Mouse (Mus musculus): Measurements from ENCODE around the gene Ggnbp2. TPM values are rescaled to one million over a fixed set of nuclear protein-coding genes. Genes with fewer than 3 reads are reported as not detected.
A peak's percentile ranks its signal among the peaks of the same experiment; 100 is the strongest.

The Ggnbp2 gene
- polyA plus RNA-seq, 1 experiment from 2014 or later, result 66.1 TPM

DNA sequence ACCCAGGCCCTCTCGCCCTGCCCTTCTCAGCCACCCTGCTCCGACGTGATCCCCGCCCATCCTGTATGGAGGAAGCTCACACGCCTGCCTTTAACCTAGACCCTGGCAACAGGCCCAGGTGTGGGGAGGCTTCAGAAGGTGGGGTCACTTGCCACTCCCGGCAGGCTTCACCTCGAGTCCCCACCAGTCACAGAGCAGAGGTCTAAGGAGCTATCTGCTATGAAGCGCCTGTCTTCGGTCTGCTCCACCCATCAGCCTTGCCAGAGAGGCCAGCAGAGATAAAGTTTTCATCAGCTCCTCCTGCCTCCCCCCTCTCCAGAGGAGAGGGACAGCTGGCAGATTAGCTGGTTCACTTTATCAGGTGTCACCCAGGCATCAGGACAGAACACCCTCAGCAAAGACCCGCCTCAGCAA lies 47.1 kb downstream of the Ggnbp2 start:
- 42% methylated on average over 10 of the region's 10 CpGs for WGBS
- Histone ChIP-seq H3K4me3 (ENCODE audit: low read depth, low read length) (no peak overlapping the region), H3K27me3 (replicated peaks; ENCODE audit: control insufficient read depth, insufficient read depth, low read length) (no peaks in the 10 kb centered on the region), H3K4me2 (ENCODE audit: low read length) (no peak overlapping the region), H3K9ac (ENCODE audit: low read length) (no peak overlapping the region), H3K27ac (ENCODE audit: low read depth) (no peak overlapping the region), H3K9me3 (ENCODE audit: control insufficient read depth, low read length) (no peaks in the 10 kb centered on the region), H3K4me1 (replicated peaks; ENCODE audit: control insufficient read depth, insufficient read depth, low read length) (peaks cover 4% of the 10 kb centered on the region), H3K36me3 (ENCODE audit: control insufficient read depth, insufficient read depth, low read length) (peaks cover 12% of the 10 kb centered on the region; the same call in 1 of the 2 replicates)
- DNase-seq (ENCODE audit: low spot score) (no peak), ATAC-seq (replicated peaks; ENCODE audit: low FRiP score, low TSS enrichment, low read depth) (0 out of 2 replicates have a peak, but pooled peaks have one; percentile 2)

DNA sequence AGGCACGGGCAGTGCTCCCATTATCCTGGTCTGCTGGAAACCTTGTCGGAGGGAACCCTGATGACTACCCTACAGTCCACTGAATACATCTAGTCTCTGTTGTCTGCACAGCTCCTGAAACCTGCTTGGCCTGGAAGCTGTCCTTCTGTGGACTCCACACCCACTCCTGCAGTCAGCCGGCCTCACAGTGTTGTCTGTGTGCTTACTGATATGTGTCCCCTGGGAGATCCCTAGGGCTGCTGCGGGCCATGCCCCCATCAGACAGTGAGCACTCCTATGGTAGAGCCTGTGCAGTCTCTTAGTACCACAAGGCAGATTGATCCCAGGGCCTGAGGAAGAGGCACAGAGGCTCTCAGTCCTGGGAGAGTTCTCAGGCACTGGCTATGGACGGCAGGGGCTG lies 48.1 kb downstream of the Ggnbp2 start:
- ATAC-seq (replicated peaks; ENCODE audit: low FRiP score, low TSS enrichment, low read depth) (no peak), DNase-seq (ENCODE audit: low spot score) (no peak)
- H3K9ac ChIP-seq (ENCODE audit: low read length), result no peak overlapping the region
- H3K4me1 ChIP-seq (replicated peaks; ENCODE audit: control insufficient read depth, insufficient read depth, low read length), result peaks cover 1% of the 10 kb centered on the region
- peaks cover 12% of the 10 kb centered on the region; the same call in 1 of the 2 replicates for H3K36me3 ChIP-seq (ENCODE audit: control insufficient read depth, insufficient read depth, low read length)
- H3K4me3 ChIP-seq (ENCODE audit: low read depth, low read length), result no peak overlapping the region
- H3K4me2 ChIP-seq (ENCODE audit: low read length), result no peak overlapping the region
- H3K9me3 ChIP-seq (ENCODE audit: control insufficient read depth, low read length), result no peaks in the 10 kb centered on the region
- no peak overlapping the region for H3K27ac ChIP-seq (ENCODE audit: low read depth)
- 87% methylated on average over 5 of the region's 5 CpGs for WGBS
- H3K27me3 ChIP-seq (replicated peaks; ENCODE audit: control insufficient read depth, insufficient read depth, low read length), result no peaks in the 10 kb centered on the region

DNA sequence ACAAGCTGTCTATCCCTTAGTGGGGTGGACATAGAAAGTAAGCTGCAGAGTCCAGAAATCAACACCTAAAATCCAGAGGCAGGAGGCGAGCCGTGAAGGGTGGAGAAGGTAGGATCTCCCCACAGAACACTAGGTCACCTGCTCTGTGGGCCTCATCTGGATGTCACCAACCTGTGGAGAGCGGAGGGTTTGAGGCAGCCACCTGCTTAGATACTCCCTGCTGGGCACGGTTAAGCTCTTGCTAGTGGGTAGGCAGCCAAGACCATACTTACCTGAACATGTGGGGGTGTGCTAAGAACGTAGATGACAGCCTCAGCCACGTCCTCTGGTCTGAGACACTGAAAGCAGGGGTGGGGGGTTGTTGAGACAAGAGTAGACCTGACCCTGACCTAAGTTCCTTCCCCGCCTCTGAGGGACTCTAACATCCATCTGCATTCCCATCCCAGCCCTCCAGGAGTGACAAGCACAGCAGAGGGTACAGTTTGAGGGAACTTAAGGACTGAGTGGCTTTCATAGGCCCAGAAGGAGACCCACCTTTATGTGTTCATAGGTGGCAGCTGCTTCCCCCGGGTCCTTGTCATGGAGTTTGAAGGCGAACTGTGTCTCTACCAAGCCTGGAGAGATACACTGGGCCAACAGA lies 49.4 kb downstream of the Ggnbp2 start:
- 90% methylated on average over 9 of the region's 9 CpGs for WGBS

DNA sequence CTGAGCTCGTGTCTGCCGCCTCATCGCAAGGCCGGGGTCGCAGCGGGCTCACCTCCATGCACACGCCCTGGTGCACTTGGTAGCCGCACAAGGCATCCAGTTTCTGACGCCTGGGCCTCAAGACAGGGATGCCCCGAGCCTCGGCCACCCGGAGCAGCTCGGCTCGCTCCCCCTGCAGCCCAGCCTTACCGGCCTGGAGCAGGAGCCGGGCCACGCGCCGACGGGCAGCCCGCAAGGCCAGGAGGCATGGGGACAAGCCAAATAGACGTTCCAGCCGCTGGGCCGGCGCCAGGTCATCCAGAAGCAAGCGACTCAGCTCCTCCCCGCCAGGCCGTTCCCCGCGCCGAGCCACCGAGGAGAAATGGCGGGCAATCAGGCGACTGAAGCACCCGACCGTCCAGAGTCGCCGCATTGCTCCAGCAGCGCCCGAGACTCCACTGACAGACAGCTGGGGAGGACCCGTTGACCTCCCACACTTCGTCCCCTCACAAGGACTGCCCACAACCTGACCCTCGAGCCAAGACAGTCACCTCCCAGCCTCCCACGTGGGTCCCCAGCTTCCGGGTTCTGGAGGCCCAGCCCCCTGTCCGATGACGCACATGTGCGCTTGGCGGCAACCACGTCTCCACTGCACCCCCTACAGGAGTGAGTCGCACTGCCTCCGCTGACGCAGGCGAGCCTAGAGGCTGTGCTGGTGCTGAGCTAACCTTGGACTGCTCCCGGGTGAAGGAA lies 51.5 kb downstream of the Ggnbp2 start, which contains the start of gene Mrm1:
Gene Mrm1, minus strand, starts transcription at position 555 of the 732 bp plus-strand sequence.
- Histone ChIP-seq H3K36me3 (ENCODE audit: control insufficient read depth, insufficient read depth, low read length) (peaks cover 9% of the 10 kb centered on the region; the same call in 1 of the 2 replicates), H3K27me3 (replicated peaks; ENCODE audit: control insufficient read depth, insufficient read depth, low read length) (no peaks in the 10 kb centered on the region), H3K4me3 (ENCODE audit: low read depth, low read length) (peak within 1 kb of the TSS; percentile 78), H3K9ac (ENCODE audit: low read length) (peak within 1 kb of the TSS; percentile 72), H3K27ac (ENCODE audit: low read depth) (peak within 1 kb of the TSS; percentile 86), H3K4me2 (ENCODE audit: low read length) (peak within 1 kb of the TSS; percentile 82), H3K9me3 (ENCODE audit: control insufficient read depth, low read length) (no peaks in the 10 kb centered on the region), H3K4me1 (replicated peaks; ENCODE audit: control insufficient read depth, insufficient read depth, low read length) (no peaks in the 10 kb centered on the region)
- under 1% methylated on average over 55 of the region's 55 CpGs for WGBS
- ATAC-seq (replicated peaks; ENCODE audit: low FRiP score, low TSS enrichment, low read depth) (peak; percentile 85), DNase-seq (ENCODE audit: low spot score) (peak; percentile 98)

More for the DNA sequence above, 49.4 kb downstream of the Ggnbp2 start:
- Histone ChIP-seq H3K27ac (ENCODE audit: low read depth) (no peak overlapping the region), H3K4me1 (replicated peaks; ENCODE audit: control insufficient read depth, insufficient read depth, low read length) (no peaks in the 10 kb centered on the region), H3K36me3 (ENCODE audit: control insufficient read depth, insufficient read depth, low read length) (peaks cover 12% of the 10 kb centered on the region; the same call in 1 of the 2 replicates), H3K27me3 (replicated peaks; ENCODE audit: control insufficient read depth, insufficient read depth, low read length) (no peaks in the 10 kb centered on the region), H3K4me2 (ENCODE audit: low read length) (no peak overlapping the region), H3K4me3 (ENCODE audit: low read depth, low read length) (no peak overlapping the region), H3K9me3 (ENCODE audit: control insufficient read depth, low read length) (no peaks in the 10 kb centered on the region), H3K9ac (ENCODE audit: low read length) (no peak overlapping the region)
- no peak for ATAC-seq (replicated peaks; ENCODE audit: low FRiP score, low TSS enrichment, low read depth)
- DNase-seq (ENCODE audit: low spot score), result no peak

DNA sequence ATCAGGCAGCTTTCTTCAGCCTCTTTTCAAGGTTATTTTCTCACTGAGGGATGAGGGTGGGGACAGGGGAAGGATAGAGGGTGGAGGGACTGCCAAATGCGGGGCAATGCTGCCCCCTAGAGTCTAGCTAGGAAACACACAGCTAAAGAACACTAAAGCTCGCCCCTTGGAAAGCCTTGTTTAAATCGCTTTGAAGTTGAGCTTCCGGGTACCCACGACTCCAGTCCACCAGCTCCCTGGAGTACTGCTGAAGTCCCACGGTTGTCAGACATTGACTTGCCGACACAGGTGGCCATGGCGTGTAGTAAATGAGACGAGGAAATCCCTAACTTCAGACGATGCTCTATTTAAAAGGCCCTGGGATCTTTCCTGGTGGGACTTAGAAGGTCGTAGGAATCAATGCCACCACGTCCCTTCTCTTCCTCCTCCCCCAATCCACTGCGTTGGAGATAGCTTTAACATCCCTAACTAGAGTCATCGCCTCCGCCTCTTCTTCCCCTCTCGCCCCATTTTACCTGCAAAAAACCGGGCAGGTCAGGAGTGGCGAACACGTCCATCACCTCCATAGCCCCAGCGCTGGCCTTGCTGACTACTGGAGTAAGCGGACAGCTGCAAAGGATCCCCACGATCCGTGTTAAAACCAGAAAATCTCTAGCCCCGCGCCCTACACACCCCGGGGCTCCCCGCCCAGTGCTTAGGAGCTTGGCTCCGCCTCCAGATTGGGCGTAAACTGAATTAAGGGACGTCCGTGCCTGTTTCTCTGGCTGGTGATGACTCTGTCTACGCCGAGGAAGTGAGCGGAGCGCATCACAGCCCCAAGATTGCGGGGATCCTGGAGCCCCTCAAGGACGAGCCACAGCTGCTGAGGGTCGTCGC lies 52.3 kb downstream of the Ggnbp2 start:
- H3K36me3 ChIP-seq (ENCODE audit: control insufficient read depth, insufficient read depth, low read length), result 0 out of 2 replicates have a peak, but pooled peaks cover 9% of the 10 kb centered on the region
- H3K4me2 ChIP-seq (ENCODE audit: low read length), result peak overlapping the region; percentile 82
- under 1% methylated on average over 39 of the region's 39 CpGs for WGBS
- no peaks in the 10 kb centered on the region for H3K4me1 ChIP-seq (replicated peaks; ENCODE audit: control insufficient read depth, insufficient read depth, low read length)
- H3K9me3 ChIP-seq (ENCODE audit: control insufficient read depth, low read length), result no peaks in the 10 kb centered on the region
- H3K27ac ChIP-seq (ENCODE audit: low read depth), result peak overlapping the region; percentile 86
- DNase-seq (ENCODE audit: low spot score) (peak; percentile 81), ATAC-seq (replicated peaks; ENCODE audit: low FRiP score, low TSS enrichment, low read depth) (peak; percentile 59)
- peak overlapping the region; percentile 78 for H3K4me3 ChIP-seq (ENCODE audit: low read depth, low read length)
- H3K9ac ChIP-seq (ENCODE audit: low read length), result peak overlapping the region; percentile 72
- no peaks in the 10 kb centered on the region for H3K27me3 ChIP-seq (replicated peaks; ENCODE audit: control insufficient read depth, insufficient read depth, low read length)

DNA sequence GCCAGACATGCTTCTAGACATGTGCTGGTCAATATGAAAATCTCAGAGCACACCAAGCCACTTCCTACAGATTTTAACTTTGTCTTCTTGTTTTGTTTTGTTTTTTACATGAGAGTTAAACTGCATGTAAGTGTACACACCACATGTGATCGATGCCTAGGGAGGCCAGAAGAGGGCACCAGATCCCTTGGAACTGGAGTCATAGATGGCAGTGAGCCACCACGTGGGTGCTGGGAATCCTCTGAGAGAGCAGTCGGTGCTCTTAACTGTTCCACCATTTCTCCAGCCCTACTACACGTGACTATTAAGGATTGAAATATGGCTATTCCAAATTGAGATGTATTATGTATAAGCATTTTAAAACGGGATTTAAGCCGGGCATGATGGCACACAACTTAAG lies 53.3 kb downstream of the Ggnbp2 start:
- no peak for DNase-seq (ENCODE audit: low spot score)
- WGBS, result 81% methylated on average over 6 of the region's 6 CpGs

DNA sequence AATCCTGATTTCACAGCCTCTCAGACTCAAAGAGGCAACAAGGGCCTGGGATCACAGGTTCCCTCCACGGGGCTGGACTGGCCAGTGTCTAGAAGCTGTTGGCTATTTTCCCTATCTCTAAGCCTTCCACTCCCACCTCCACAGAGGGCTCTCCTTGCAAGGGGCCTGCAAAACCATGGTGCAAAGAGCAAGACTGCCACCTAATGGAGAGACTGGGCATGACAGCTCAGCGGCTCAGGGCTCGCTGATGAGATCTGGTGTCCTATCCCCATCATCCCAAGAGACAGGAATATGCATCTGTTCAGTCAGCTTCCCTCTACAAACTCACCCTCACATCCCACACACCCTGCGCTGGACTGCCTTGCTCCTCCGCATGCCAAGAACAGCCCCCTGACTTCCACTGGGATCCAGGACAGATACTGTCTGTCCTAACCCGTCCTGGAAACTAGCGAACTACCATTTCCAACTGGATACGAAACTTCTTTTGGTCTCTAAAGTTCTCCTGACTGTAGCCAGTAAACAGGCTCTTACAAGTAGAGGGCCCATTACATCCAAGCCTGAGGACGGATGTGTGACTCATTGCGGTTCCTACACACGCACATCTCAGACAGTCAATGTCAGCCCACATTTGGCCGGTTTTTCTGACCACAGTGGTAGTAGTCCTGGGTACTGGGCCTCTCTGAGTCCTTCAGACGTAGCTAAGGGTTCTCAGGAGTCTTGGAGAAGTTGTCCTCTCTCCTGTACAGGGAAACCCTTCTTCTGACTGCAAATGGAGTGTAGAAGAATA lies 56.7 kb downstream of the Ggnbp2 start:
- Histone ChIP-seq H3K4me3 (ENCODE audit: low read depth, low read length) (no peak overlapping the region), H3K36me3 (ENCODE audit: control insufficient read depth, insufficient read depth, low read length) (peaks cover 5% of the 10 kb centered on the region; the same call in 1 of the 2 replicates), H3K4me2 (ENCODE audit: low read length) (no peak overlapping the region), H3K9ac (ENCODE audit: low read length) (no peak overlapping the region), H3K27ac (ENCODE audit: low read depth) (no peak overlapping the region), H3K27me3 (replicated peaks; ENCODE audit: control insufficient read depth, insufficient read depth, low read length) (no peaks in the 10 kb centered on the region), H3K9me3 (ENCODE audit: control insufficient read depth, low read length) (no peaks in the 10 kb centered on the region), H3K4me1 (replicated peaks; ENCODE audit: control insufficient read depth, insufficient read depth, low read length) (no peaks in the 10 kb centered on the region)
- peak; percentile 97 for DNase-seq (ENCODE audit: low spot score)
- WGBS, result 58% methylated on average over 13 of the region's 13 CpGs
- no peak for ATAC-seq (replicated peaks; ENCODE audit: low FRiP score, low TSS enrichment, low read depth)

More for the DNA sequence above, 53.3 kb downstream of the Ggnbp2 start:
- Histone ChIP-seq H3K4me1 (replicated peaks; ENCODE audit: control insufficient read depth, insufficient read depth, low read length) (no peaks in the 10 kb centered on the region), H3K9ac (ENCODE audit: low read length) (no peak overlapping the region), H3K4me2 (ENCODE audit: low read length) (no peak overlapping the region), H3K27me3 (replicated peaks; ENCODE audit: control insufficient read depth, insufficient read depth, low read length) (no peaks in the 10 kb centered on the region), H3K9me3 (ENCODE audit: control insufficient read depth, low read length) (no peaks in the 10 kb centered on the region), H3K4me3 (ENCODE audit: low read depth, low read length) (no peak overlapping the region), H3K27ac (ENCODE audit: low read depth) (no peak overlapping the region), H3K36me3 (ENCODE audit: control insufficient read depth, insufficient read depth, low read length) (peaks cover 11% of the 10 kb centered on the region; the same call in 1 of the 2 replicates)
- no peak for ATAC-seq (replicated peaks; ENCODE audit: low FRiP score, low TSS enrichment, low read depth)
